Mouse (Mus musculus): ENCODE measurements around the gene Anxa2. TPM values are rescaled to one million over a fixed set of nuclear protein-coding genes. Genes with fewer than 3 reads are reported as not detected.
A peak's percentile ranks its signal among the peaks of the same experiment; 100 is the strongest.

The Anxa2 gene
- total RNA-seq, 2 experiments from 2014 or later: 8.8 to 9.6 TPM

DNA sequence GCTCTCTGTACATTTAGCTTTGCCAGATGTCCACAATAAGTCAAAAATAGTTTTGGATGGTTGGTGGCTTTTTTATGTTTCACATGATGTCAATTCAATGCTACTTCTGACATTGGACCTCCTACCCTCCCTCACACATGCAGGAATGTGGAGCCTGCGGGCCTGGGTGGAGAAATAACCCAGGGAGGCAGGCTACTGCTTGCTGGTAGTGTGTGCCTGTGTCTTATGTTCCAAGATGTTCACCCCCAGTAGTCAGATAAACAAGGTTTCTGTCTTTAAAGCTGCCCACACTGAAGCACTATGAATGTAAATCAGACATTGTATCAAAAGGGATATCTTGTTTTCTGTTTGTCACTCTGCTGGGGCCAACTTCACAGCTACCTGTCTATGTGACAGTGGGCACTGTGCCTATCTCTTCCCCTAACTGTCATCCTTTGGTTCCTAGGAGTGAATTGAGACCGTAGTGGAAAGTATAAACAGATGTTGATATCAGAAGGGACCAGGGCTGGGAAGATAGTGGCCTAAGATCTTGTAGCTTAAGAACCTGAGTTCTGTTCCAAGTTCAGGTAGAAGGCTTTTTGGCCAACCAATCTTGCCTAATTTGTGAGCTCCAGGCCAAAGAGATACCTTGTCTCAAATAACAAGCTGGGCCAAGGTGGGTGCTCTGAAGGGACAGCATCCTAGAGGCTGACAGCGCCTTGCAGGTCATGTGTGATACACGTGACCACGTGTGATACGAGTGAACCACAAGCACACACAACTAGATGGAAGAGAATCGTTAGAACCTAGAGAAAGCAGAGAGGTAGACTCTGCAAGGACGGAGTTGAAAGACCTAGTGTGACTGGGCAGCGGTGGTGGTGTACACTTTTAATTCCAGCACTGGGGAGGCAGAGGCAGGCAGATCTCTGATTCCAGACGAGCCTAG, 1.3 kb upstream of the Anxa2 start:
- TF ChIP-seq CTCF (conservative IDR thresholded peaks at IDR 0.05): no peak
- H3K27ac ChIP-seq: no peak overlapping the region
- no peak for DNase-seq (ENCODE audit: low spot score in 2 of 2)
- H3K4me3 ChIP-seq: no peak overlapping the region

DNA sequence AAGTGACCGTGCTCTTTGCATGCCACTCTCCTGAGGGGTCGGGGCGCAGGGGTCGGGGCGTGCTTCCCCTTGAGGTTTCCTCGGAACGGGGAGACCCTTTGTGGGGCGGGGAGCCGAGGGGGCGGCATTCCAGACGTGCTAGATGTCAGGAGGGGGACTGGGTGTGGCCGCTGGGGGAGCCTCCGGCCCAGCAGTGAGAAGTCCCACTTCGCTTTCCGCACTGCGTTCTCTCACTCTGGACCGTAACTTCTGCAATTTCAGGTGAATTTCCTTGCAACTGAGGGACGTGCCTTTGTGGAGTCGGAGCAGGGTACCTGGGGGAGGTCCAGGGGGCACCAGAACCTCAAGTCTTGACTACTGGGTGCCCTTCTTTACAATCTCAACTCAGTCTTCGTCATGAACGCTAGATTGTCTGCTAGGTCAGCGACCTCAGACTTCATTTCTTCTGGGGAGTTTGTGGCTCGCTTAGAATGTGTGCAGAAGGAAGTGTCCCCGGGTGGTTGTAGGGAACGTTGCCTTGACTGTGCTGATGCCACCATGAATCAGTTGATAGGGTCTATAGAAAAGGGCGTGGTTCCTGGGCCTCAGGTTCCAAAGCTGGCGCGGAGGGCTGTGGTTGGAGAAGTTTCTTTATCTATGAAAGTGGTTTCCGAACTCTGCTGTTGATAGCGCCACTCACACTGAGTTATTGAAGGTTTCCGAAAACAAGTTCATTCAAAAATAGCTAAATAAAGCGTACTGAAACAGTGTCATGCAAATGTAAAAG, 664 bp downstream of the Anxa2 start:
- Histone ChIP-seq H3K4me3 (peak overlapping the region; percentile 60), H3K27ac (peak overlapping the region; percentile 55; the same call in 1 of the 2 replicates)
- no peak for DNase-seq (ENCODE audit: low spot score in 2 of 2)
- TF ChIP-seq CTCF (conservative IDR thresholded peaks at IDR 0.05): no peak

DNA sequence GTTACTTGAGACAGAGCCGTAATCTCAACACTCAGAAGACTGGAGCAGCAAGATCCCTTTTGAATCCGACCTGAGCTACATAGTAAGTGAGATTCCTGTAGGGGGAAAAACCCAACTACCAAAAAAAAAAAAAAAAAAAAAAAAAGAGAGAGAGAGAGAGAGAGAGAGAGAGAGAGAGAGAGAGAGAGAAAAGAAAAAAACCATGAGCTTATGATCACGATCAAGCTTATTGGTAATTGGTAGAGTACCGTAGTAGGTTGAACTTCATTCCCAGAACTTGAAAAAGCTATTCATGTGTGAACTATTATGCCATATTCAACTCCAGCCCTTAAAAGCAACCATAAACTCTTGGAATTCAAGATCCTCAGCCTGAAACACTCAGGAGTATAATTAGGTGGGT, 1.3 kb downstream of the Anxa2 start:
- DNase-seq (ENCODE audit: low spot score in 2 of 2): no peak
- H3K4me3 ChIP-seq: no peak overlapping the region
- H3K27ac ChIP-seq: no peak overlapping the region
- no peak for TF ChIP-seq CTCF (conservative IDR thresholded peaks at IDR 0.05)

DNA sequence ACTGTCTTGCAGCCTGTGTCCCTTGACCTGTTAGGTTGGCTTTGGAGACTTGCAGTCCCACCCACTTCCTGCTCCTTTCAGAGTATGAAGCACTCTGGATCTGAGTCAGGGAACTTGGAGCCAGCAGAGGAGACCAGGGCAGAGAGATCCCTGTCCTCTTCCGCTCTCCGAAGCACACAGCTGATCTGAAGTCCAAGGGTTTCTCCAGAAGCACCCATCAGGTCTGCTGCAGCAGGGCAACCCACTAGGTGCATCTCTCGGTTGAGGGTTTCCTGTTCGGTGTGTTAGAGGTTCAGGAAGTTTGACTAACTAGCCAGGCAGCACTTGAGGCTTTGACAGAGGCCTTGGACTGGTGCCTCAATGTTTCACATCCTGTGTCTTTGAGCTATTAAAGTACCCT, 2.0 kb downstream of the Anxa2 start:
- Histone ChIP-seq H3K27ac (no peak overlapping the region), H3K4me3 (no peak overlapping the region)

DNA sequence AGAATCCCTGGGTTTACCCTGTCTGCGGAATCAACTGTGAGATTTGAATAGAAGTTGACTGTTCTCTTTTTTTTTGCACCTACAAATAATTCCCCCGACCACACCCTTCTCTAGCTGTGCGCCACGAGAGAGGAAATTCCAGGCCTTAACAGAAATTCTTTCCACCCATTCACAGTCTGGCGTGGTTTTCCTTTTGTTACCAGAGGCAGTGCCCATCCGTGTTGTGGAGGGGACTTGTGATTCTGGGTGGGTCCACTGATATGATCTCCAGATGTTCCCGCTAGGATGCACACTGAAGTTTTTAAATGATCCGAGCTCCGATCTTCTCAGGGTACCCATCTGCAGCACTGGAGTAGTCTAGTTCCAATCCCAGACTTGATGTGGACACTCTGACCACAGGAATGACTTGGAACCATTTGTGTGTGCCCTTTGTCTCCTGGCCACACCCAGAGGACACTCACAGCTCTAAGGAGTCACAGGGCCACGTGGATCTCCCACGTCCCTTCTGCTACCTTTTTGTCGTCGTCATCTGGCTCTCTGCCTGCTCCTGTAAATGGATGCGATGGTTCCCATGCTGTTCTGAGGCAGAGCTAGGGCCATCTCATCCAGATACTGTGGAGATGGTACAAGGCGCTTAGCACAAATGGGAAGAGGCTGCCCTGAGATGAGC, 3.1 kb downstream of the Anxa2 start:
- H3K4me3 ChIP-seq: no peak overlapping the region
- TF ChIP-seq CTCF (conservative IDR thresholded peaks at IDR 0.05): no peak
- H3K27ac ChIP-seq: no peak overlapping the region
- DNase-seq (ENCODE audit: low spot score in 2 of 2): no peak

More for the DNA sequence above, 2.0 kb downstream of the Anxa2 start:
- no peak for DNase-seq (ENCODE audit: low spot score in 2 of 2)
- TF ChIP-seq CTCF (conservative IDR thresholded peaks at IDR 0.05): no peak

DNA sequence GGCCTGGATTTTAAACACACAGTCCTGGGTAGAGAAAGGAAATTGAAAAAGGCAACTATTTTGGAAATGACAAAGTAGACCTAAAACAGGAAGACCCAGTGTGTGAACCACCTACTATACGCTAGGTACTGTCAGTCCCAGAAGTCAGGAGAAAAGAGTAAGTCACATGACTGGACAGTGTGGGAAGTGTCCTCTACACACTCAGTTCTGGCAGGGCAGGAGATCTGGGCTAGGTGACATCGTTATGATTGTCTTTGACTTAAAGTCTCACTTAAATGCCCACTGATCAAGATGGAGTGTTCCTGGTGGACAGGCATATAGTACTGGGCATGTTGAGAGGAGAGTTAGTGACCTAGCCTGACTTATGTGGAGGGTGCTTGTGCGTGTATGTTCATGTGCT, 3.7 kb downstream of the Anxa2 start:
- no peak for DNase-seq (ENCODE audit: low spot score in 2 of 2)
- TF ChIP-seq CTCF (conservative IDR thresholded peaks at IDR 0.05): no peak
- no peak overlapping the region for H3K4me3 ChIP-seq
- H3K27ac ChIP-seq: no peak overlapping the region

DNA sequence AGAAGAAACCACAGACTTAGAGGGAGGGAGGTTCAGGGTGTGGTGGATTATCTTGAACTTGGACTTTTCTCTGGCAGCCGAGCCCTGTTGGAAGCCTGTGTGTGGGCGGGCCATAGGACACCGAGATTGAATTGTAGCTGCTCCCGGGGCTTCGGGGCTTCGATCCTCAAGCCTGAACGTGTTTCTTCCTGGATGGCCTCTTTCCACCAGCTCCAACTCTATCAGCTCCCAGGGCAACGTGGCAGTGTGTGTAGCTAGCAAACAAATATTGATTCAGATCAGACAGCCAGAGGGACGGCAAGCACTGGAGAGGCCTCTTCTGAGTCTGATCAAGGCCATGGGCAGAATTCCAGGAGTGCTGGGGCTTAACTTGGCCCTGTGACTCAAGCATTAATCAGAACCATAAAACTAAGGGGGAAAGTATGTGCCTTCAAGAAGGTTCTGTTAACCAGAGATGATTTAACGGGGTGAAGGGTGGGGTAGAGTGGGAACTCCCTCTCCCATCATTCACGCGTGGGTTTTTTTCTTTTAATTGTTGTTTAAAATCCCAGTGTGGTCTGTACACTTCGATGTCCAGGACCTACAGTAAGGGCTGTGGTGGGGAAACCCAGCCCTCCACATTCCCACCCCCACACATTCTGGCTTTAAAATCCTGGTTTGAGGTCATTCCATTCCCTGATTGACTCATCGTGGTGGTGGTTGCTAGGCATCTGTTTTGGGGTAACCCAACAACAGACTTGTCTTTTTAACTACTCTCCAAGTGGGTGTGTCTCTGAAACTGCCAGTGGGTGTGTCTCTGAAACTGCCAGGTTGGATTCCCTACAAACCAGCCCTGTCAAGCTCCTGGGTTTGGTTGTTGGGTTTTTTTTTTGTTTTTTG, 4.6 kb downstream of the Anxa2 start:
- Histone ChIP-seq H3K4me3 (no peak overlapping the region), H3K27ac (no peak overlapping the region)
- TF ChIP-seq CTCF (conservative IDR thresholded peaks at IDR 0.05): no peak
- peak in 1 of 2 experiments; percentile 23 for DNase-seq (ENCODE audit: low spot score in 2 of 2)

DNA sequence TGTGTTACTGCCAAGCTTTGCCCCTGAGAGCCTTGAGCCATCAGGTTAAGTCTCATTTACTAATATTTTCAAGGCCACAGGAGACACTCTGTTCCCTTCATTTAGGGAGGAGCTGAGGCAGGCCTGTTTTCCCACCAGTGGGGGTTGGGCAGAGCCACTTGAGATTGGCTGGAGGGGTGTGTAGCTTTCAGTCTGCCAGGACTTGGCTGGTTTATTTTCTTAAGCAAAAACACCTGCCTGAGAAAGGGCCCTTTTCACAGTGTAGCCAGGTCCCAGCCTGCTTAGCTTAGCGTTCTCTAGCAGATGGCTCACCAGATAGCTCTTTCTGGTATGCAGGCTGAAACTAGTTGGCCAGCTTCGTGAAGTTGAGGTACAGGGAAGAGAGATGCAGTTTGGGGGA, 5.6 kb downstream of the Anxa2 start:
- no peak overlapping the region for H3K27ac ChIP-seq
- no peak overlapping the region for H3K4me3 ChIP-seq
- no peak for DNase-seq (ENCODE audit: low spot score in 2 of 2)
- no peak for TF ChIP-seq CTCF (conservative IDR thresholded peaks at IDR 0.05)

DNA sequence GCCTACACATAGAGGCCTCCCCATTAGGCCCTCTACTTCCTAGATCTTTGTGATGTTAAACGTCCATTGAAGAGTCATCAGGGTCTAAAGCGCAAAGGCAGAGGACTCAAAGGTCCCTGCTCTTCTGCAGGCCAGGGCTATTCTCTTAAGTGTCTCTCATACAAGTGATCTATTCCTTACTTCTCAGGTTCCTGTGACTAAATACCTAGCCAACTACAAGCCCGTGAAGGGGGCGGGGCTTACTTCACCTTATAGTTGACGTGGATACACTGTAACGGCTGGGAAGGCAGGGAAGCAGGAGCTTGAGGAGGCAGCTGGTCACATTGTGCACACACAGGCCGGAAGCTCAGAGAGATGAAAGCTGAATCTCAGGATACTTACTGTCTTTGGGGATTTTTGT, 6.5 kb downstream of the Anxa2 start:
- Histone ChIP-seq H3K4me3 (no peak overlapping the region), H3K27ac (no peak overlapping the region)
- DNase-seq (ENCODE audit: low spot score in 2 of 2): no peak
- no peak for TF ChIP-seq CTCF (conservative IDR thresholded peaks at IDR 0.05)

DNA sequence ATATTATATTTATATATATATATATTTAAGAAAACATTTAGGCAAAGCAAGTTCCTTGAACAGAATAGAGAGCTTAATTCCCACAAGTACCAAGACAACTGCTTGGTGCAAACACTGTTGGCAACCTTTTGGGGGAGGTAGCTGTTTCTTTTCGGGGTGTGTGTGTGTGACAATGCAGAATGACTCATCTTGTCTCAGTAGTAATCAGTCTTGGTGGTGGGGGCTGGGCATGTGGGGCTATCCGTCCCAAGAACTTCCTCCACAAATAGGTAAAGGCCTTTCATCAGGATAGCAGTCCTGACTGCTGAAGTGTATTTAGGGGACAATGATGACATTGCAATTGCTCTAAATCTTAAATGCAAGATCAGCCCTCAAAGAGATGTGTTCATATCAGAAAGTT, 9.6 kb downstream of the Anxa2 start:
- no peak for DNase-seq (ENCODE audit: low spot score in 2 of 2)
- Histone ChIP-seq H3K27ac (no peak overlapping the region), H3K4me3 (no peak overlapping the region)
- TF ChIP-seq CTCF (conservative IDR thresholded peaks at IDR 0.05): no peak

DNA sequence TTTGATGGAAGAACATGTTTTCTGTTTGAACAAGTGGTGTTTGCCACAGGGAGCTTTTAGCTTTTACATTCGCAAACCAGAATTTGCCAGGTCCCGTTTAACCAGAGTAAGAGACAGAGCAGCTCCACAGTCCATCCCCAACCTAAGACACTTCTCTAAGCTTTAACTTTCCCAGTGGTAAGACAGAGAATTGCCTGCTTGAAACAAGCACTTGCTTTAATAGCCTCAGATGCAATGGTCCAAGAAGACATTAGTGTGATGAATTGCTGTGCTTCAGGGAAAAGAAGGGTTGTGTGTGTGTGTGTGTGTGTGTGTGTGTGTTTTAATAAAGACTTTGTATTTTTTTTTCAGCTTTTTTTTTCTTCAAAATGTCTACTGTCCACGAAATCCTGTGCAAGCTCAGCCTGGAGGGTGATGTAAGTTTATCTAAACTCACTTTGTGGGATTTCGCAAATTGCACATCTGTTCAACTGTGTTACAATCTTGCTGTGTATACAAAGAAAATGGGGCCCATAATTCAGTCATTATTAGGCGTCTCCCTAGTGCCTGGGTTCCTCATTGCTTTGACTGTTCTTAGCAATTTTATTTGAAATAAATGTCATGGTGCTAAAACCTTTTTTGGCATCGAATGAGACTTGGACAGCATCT, 10.8 kb downstream of the Anxa2 start:
- H3K4me3 ChIP-seq: no peak overlapping the region
- no peak for DNase-seq (ENCODE audit: low spot score in 2 of 2)
- no peak for TF ChIP-seq CTCF (conservative IDR thresholded peaks at IDR 0.05)
- H3K27ac ChIP-seq: no peak overlapping the region

DNA sequence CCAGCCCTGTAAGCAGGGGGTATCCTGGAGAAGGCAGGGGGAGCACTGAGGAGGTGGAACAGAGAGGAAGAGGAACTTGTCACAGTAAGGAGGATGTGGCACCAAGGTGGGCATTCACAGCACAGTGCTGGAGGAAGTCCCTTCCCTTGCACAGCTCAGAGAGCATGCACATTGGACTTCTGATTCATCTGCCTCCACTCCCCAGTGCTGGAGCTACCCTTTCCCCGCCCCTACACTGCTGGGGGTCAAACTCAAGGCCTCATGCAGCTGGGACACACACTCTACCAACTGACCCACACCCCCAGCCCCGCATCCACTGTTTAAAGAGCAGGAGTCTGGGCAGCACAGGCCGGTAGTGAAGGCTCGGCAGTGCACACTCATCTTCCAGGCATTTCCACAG, 12.7 kb downstream of the Anxa2 start:
- no peak overlapping the region for H3K27ac ChIP-seq
- no peak overlapping the region for H3K4me3 ChIP-seq
- no peak for TF ChIP-seq CTCF (conservative IDR thresholded peaks at IDR 0.05)
- no peak for DNase-seq (ENCODE audit: low spot score in 2 of 2)
